Mouse (Mus musculus): ENCODE measurements around the gene Gng2.

DNA sequence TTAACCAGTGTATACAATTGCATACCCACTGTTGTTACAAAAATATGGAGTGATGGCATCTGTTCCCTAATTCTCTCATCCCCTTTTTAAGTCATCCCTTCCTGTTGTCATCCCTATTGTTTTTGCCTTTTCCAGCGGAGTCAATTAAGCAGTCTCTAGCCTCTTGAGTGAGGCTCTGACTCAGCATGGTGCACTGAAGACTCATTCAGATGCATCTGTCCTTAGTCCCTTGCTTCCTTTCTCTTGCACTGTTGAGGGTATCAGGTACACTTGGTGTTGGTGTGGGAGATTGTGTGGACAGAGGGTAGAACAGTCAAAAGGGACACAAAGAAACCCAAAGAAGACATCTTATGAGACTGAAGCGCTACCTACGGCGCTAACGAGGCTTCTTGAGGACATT lies 19.4 kb upstream of the Gng2 start:
- TF ChIP-seq CTCF (IDR thresholded peaks at IDR 0.05; ENCODE audit: low read depth), result no peak
- no peak for TF ChIP-seq EP300 (IDR thresholded peaks at IDR 0.05; ENCODE audit: low read depth)

All from liver, postnatal 0 days (tissue).